Mouse (Mus musculus) G1E (cell line): ENCODE data around the gene Plce1.

Source experiments
- CTCF ChIP-seq: IDR thresholded peaks from 2 replicates; pipeline ENCODE4 v1.5.1; 2012; ENCODE audit warnings: low read depth, low read length, inconsistent platforms, mixed read lengths
- GATA1 ChIP-seq: IDR thresholded peaks from 2 replicates; pipeline ENCODE4 v1.6.1; 2012; ENCODE audit warnings: borderline replicate concordance, low read length, inconsistent platforms, mixed read lengths
- POLR2AphosphoS5 ChIP-seq: IDR thresholded peaks from 2 replicates; pipeline ENCODE4 v1.6.1; 2012; ENCODE audit warnings: low read depth, low read length, inconsistent platforms; ENCODE audit not compliant: insufficient replicate concordance
- TAL1 ChIP-seq: conservative IDR thresholded peaks from 2 replicates; pipeline ENCODE4 v1.6.1; 2012; ENCODE audit warnings: low read depth, low read length, inconsistent platforms, mixed read lengths

DNA sequence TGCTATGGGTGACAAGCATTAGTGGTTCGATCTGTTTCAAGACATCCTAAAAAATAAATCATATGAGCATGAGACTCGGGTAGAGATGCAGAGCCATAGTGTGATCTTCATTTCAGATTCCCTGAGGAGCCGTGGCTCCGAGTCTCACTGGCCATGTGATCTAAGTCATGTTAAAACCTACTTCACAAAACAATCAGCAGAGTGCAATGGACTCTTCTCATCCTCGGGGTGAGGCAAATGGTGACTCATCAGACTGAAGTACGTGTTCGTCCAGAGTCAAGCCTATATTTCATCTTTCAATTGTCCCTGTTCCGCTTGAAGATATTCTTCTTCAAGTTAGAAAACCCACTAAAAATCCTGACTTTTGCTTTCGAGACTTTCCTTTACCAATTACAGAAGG is 302.6 kb downstream of the Plce1 start:
- TF ChIP-seq CTCF: no peak
- no peak for TF ChIP-seq TAL1
- TF ChIP-seq POLR2AphosphoS5: no peak
- no peak for TF ChIP-seq GATA1
